Mouse (Mus musculus) bone marrow, adult 2 months (tissue): ENCODE measurements around the gene Parp3.

Experiments used
- CTCF ChIP-seq: fragments of 200-500 bp; IDR thresholded peaks from 2 replicates; pipeline ENCODE4 v1.5.1; 2011; ENCODE audit warnings: low read length, control low read depth; ENCODE audit not compliant: control insufficient read depth, insufficient read depth
- POLR2A ChIP-seq: fragments of 200-500 bp; IDR thresholded peaks from 2 replicates; pipeline ENCODE4 v1.6.1; 2011; ENCODE audit warnings: low read depth, mild to moderate bottlenecking, control low read depth, low read length, borderline replicate concordance; ENCODE audit not compliant: control insufficient read depth

- TF ChIP-seq CTCF: no peak
- no peak for TF ChIP-seq POLR2A
Observed at GRCm38 (mm10) chr9:106454888-106455681, 21.7 kb downstream of the Parp3 start.
